Mouse (Mus musculus): ENCODE data around the gene Ogfod2.

DNA sequence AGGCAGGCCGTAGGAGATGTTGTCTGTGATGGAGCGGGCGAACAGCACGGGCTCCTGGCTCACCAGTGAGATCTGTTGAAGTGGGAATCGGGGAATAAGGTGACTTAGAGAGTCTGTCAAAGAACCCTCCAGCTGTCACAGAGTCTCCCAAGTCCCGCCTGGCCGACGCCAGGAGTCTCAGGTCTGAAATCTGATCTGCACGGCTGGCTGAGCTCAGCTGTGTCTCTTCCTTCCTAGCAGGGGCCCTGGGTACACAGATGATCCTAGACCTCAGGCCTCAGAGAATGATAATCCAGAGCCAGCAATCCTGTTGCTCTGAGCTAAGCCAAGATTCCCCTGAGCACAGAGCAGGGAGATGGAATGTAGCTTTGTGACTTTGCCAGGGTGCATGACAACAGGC lies 38.4 kb upstream of the Ogfod2 start:
- TF ChIP-seq GATA1 (IDR thresholded peaks at IDR 0.05; ENCODE audit: low read length) (no peak), TAL1 (IDR thresholded peaks at IDR 0.05; ENCODE audit: low read length) (no peak)
